Mouse (Mus musculus) right cerebral cortex, adult 18-20 months (tissue): ENCODE results near the gene 4933402D24Rik.
A peak's percentile ranks its signal among the peaks of the same experiment; 100 is the strongest.

Experiments
- DNase-seq: peaks from one replicate; pipeline ENCODE4 v3.0.0; 2022; ENCODE audit warnings: mixed read lengths

Gene 4933402D24Rik

GRCm38 (mm10) chr1:63769167-63769566 lies at the start of gene 4933402D24Rik:
4933402D24Rik (minus strand) TSS chr1:63769267.
- no peak for DNase-seq

- no peak for DNase-seq
These were observed 39.5 kb upstream of the 4933402D24Rik start for GRCm38 (mm10) chr1:63808584-63808983.

GRCm38 (mm10) chr1:63805095-63805494 lies 36.0 kb upstream of the 4933402D24Rik start:
- no peak for DNase-seq

GRCm38 (mm10) chr1:63794326-63794725 lies 25.3 kb upstream of the 4933402D24Rik start:
- DNase-seq: no peak

GRCm38 (mm10) chr1:63776902-63777630 lies 8.0 kb upstream of the 4933402D24Rik start:
- DNase-seq: no peak

- no peak for DNase-seq
These were observed 7.3 kb upstream of the 4933402D24Rik start for GRCm38 (mm10) chr1:63776396-63776795.

- DNase-seq: peak; percentile 62
These were observed 1.2 kb upstream of the 4933402D24Rik start for GRCm38 (mm10) chr1:63770309-63770708.

GRCm38 (mm10) chr1:63768112-63768511 lies 955 bp downstream of the 4933402D24Rik start:
- DNase-seq: no peak

GRCm38 (mm10) chr1:63764395-63764794 lies 4.7 kb downstream of the 4933402D24Rik start:
- no peak for DNase-seq

GRCm38 (mm10) chr1:63763881-63764386 lies 5.1 kb downstream of the 4933402D24Rik start:
- no peak for DNase-seq

- DNase-seq: peak; percentile 61
These were observed 5.8 kb downstream of the 4933402D24Rik start for GRCm38 (mm10) chr1:63763212-63763694.

GRCm38 (mm10) chr1:63756005-63756404 lies 13.1 kb downstream of the 4933402D24Rik start:
- no peak for DNase-seq

- DNase-seq: peak; percentile 93
These were observed 38.8 kb downstream of the 4933402D24Rik start, which contains the start of the genes Mdh1b and Fastkd2 for GRCm38 (mm10) chr1:63730240-63730771. Mdh1b (minus strand) TSS chr1:63730318. Fastkd2 (plus strand) TSS chr1:63730614.

- DNase-seq: no peak
These were observed 39.3 kb downstream of the 4933402D24Rik start for GRCm38 (mm10) chr1:63729796-63730195.

- DNase-seq: peak; percentile 45
These were observed 48.9 kb downstream of the 4933402D24Rik start for GRCm38 (mm10) chr1:63720161-63720560.

GRCm38 (mm10) chr1:63708876-63709275 lies 60.2 kb downstream of the 4933402D24Rik start:
- no peak for DNase-seq

- DNase-seq: no peak
These were observed 63.3 kb downstream of the 4933402D24Rik start for GRCm38 (mm10) chr1:63705733-63706132.
